12 mouse cellular contexts compared by ENCODE assay signal in genomic region chr5:148302968-148303367, GRCm38 (mm10).
DNase-seq lines count a peak whose midpoint lies in the region; ATAC-seq and TF ChIP-seq lines count a peak whose summit lies in the region.
"Had no signal": no experiment of that assay in that cellular context is flagged by ENCODE, and none has a peak within 500 bp of the region (broad histone marks: within the 10 kb centered on the region; RNA-seq: fewer than 3 reads in every experiment).

No protein-coding gene starts in this region.

- no peak for TF ChIP-seq POLR2A in ES-Bruce4 (IDR thresholded peaks at IDR 0.05; ENCODE audit: insufficient read depth, low read length)

- H3K36me3 ChIP-seq in forebrain, embryonic 15.5 days = no peaks in the 10 kb centered on the region
- H3K36me3 ChIP-seq in forebrain, embryonic 12.5 days (replicated peaks) = no peaks in the 10 kb centered on the region
- no peaks in the 10 kb centered on the region for H3K36me3 ChIP-seq in lung, embryonic 15.5 days
- no peaks in the 10 kb centered on the region for H3K36me3 ChIP-seq in ES-Bruce4 (ENCODE audit: control insufficient read depth, insufficient read depth, low read length, poor library complexity, severe bottlenecking)
- H3K36me3 ChIP-seq in intestine, embryonic 16.5 days (ENCODE audit: control insufficient read depth, insufficient read depth, low read length) = no peaks in the 10 kb centered on the region; the same call in 1 of the 2 replicates

- intact Hi-C loops in gastrocnemius, postnatal 14 days (cut with DNase I; ENCODE audit: low total_unique reads) = no loop called here

- TF ChIP-seq EP300 in ES-Bruce4 (IDR thresholded peaks at IDR 0.05; ENCODE audit: insufficient read depth, low read depth, low read length) = no peak

- H3K27ac ChIP-seq in forebrain, embryonic 15.5 days (replicated peaks) = no peak overlapping the region
- H3K27ac ChIP-seq in forebrain, embryonic 12.5 days = no peak overlapping the region
- H3K27ac ChIP-seq in lung, embryonic 15.5 days = no peak overlapping the region
- no peak overlapping the region for H3K27ac ChIP-seq in ES-Bruce4 (ENCODE audit: insufficient read depth, low read length)
- no peak overlapping the region for H3K27ac ChIP-seq in intestine, embryonic 16.5 days (ENCODE audit: low read length)

- H3K9me3 ChIP-seq in forebrain, embryonic 15.5 days = no peaks in the 10 kb centered on the region
- H3K9me3 ChIP-seq in forebrain, embryonic 12.5 days = no peaks in the 10 kb centered on the region
- no peaks in the 10 kb centered on the region for H3K9me3 ChIP-seq in lung, embryonic 15.5 days
- H3K9me3 ChIP-seq in ES-Bruce4 (replicated peaks; ENCODE audit: control insufficient read depth, insufficient read depth, low read length, poor library complexity, severe bottlenecking) = no peaks in the 10 kb centered on the region
- no peaks in the 10 kb centered on the region for H3K9me3 ChIP-seq in intestine, embryonic 16.5 days (ENCODE audit: control insufficient read depth, low read length)

- no peak for ATAC-seq in forebrain, embryonic 15.5 days (replicated peaks)
- ATAC-seq in forebrain, embryonic 12.5 days (ENCODE audit: low FRiP score) = no peak
- no peak for ATAC-seq in lung, embryonic 15.5 days (ENCODE audit: borderline replicate concordance, extremely low read depth, low FRiP score, low TSS enrichment)
- ATAC-seq in intestine, embryonic 16.5 days = 0 out of 2 replicates have a peak, but pooled peaks have one; percentile 13
- ATAC-seq: forebrain, embryonic 16.5 days had no signal

- no peaks in the 10 kb centered on the region for H3K27me3 ChIP-seq in forebrain, embryonic 15.5 days
- no peaks in the 10 kb centered on the region for H3K27me3 ChIP-seq in forebrain, embryonic 12.5 days
- no peaks in the 10 kb centered on the region for H3K27me3 ChIP-seq in lung, embryonic 15.5 days
- no peaks in the 10 kb centered on the region for H3K27me3 ChIP-seq in ES-Bruce4 (ENCODE audit: control insufficient read depth, insufficient read depth, low read length, poor library complexity, severe bottlenecking)
- H3K27me3 ChIP-seq in intestine, embryonic 16.5 days (replicated peaks; ENCODE audit: control insufficient read depth, insufficient read depth, low read length) = no peaks in the 10 kb centered on the region

- no peak overlapping the region for H3K9ac ChIP-seq in forebrain, embryonic 15.5 days (replicated peaks)
- no peak overlapping the region for H3K9ac ChIP-seq in forebrain, embryonic 12.5 days
- H3K9ac ChIP-seq in lung, embryonic 15.5 days = no peak overlapping the region
- H3K9ac ChIP-seq in ES-Bruce4 (ENCODE audit: low read depth, poor library complexity, severe bottlenecking) = peak overlapping the region; percentile 26; the same call in 1 of the 2 replicates
- no peak overlapping the region for H3K9ac ChIP-seq in intestine, embryonic 16.5 days (ENCODE audit: low read depth, low read length)

- TF ChIP-seq CTCF in ES-Bruce4 (IDR thresholded peaks at IDR 0.05; ENCODE audit: low read depth, low read length) = no peak

- WGBS in forebrain, embryonic 15.5 days = 83% methylated on average over 11 of the region's 11 CpGs
- WGBS in forebrain, embryonic 12.5 days = 80% methylated on average over 11 of the region's 11 CpGs
- WGBS in lung, embryonic 15.5 days = 74% methylated on average over 11 of the region's 11 CpGs
- 81% methylated on average over 11 of the region's 11 CpGs for WGBS in intestine, embryonic 16.5 days

- no peaks in the 10 kb centered on the region for H3K4me1 ChIP-seq in forebrain, embryonic 15.5 days
- no peaks in the 10 kb centered on the region for H3K4me1 ChIP-seq in forebrain, embryonic 12.5 days
- H3K4me1 ChIP-seq in lung, embryonic 15.5 days = no peaks in the 10 kb centered on the region
- H3K4me1 ChIP-seq in ES-Bruce4 (ENCODE audit: control insufficient read depth, insufficient read depth, low read length) = no peaks in the 10 kb centered on the region
- H3K4me1 ChIP-seq in intestine, embryonic 16.5 days (ENCODE audit: control insufficient read depth, insufficient read depth, low read length) = no peaks in the 10 kb centered on the region

- no peak overlapping the region for H3K4me2 ChIP-seq in forebrain, embryonic 15.5 days (replicated peaks)
- H3K4me2 ChIP-seq in forebrain, embryonic 12.5 days = no peak overlapping the region
- H3K4me2 ChIP-seq in lung, embryonic 15.5 days = no peak overlapping the region
- H3K4me2 ChIP-seq in intestine, embryonic 16.5 days (ENCODE audit: low read depth, low read length) = no peak overlapping the region

- peak overlapping the region; percentile 8; the same call in 1 of the 2 replicates for H3K4me3 ChIP-seq in forebrain, embryonic 15.5 days
- no peak overlapping the region for H3K4me3 ChIP-seq in forebrain, embryonic 12.5 days (replicated peaks)
- peak overlapping the region; percentile 16 for H3K4me3 ChIP-seq in lung, embryonic 15.5 days
- peak overlapping the region; percentile 84 for H3K4me3 ChIP-seq in ES-Bruce4 (ENCODE audit: low read depth, low read length)
- H3K4me3 ChIP-seq in intestine, embryonic 16.5 days (ENCODE audit: low read length) = peak overlapping the region; percentile 31

- DNase-seq in lung, postnatal 25 days (ENCODE audit: low spot score) = no peak
- no peak for DNase-seq in gastrocnemius, postnatal 14 days
- DNase-seq in spleen, postnatal 4 days (ENCODE audit: low spot score in 2 of 2) = no peak
- DNase-seq: heart, postnatal 4 days; kidney, postnatal 10 days; thymus, postnatal 4 days had no signal
